Mouse (Mus musculus) c-Kit-positive CD71-positive TER-119-negative erythroid progenitor cells, embryonic 14.5 days (primary cell): ENCODE results near the gene Slc7a1.
A peak's percentile ranks its signal among the peaks of the same experiment; 100 is the strongest.

ENCODE experiments used
- DNase-seq: peaks from one replicate; pipeline ENCODE4 v3.0.0-alpha.2; 2013; ENCODE audit warnings: low read depth

Slc7a1 gene

DNA sequence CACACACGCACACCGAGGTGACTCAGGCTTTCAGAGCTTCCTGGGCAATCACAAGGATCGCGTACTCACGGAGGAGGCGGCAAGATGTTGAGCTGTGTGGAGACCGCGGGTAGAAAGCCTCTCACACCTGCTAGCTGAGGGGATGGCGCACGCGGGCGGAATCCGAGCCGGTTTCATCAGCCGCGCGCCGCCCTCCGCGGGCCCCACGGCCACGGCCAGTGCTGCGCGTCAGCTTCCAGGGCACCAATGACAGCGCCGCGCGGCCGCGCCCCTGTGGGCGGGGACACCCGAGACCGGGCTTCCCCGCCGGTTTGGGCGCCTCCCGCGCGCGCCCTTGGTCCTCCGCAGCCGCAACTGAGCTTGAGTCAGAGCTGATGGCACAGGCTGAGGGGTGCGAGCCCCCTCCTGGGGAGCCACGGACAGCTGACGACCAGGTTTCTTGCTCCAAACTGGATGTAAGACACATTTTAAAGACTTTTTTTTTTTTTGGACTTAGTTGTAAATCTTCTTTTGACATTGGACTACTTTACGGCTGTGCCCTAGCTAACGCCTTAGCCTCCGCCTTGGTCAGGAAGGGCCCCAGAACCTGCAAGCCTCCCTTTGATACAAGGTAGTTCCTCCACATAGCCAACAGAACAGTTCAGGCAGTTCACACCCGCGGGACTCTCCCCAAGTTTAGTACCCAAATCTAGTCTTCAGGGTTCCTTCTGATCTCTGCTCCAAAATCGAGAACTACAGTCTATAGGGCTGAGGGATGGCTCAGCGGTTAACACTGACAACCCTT is at the start of gene Slc7a1:
Gene Slc7a1 (minus strand): TSS at position 245 of the 784 bp plus-strand sequence.
- peak; percentile 79 for DNase-seq

GRCm38 (mm10) chr5:148444974-148445373 is 45.3 kb upstream of the Slc7a1 start:
- DNase-seq: no peak

GRCm38 (mm10) chr5:148443734-148444133 is 44.0 kb upstream of the Slc7a1 start:
- no peak for DNase-seq

DNA sequence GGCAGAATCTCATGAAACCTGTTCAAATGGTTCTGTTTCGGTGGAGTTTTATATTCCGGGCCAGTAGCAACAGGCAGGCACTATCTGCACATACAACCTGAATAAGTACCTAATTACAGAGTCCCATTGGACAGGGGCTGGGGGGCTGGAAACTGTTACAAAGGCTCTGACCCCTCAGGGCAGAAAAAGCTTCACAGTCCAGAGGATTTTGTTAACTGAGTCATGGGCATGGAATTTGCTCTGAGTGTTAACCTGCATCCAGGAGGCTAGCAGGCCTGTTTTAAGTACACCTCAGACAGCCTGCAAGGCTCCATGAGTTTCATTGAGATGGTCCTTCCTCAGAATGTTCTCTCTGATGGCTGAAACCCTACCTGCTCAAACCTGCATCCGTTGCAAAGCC is 36.0 kb upstream of the Slc7a1 start:
- DNase-seq: no peak

DNA sequence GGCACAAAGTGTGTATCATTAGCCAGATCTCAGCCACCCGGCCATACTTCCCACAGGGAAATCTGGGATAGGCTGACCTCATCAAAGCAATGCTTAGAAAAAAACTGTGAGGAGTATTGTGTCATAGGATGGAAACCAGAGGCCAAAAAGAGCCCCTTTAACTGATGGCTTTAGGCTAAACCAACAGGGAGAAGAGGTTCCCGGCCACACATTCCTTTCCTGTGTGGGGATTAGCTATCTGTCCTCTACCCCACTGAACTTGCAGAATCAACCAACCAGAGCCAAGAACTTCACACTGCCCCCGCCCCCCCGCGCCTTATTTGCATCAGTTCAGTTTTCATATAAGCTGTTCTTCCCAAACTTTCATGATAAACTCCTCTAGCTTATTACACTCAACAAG is 32.4 kb upstream of the Slc7a1 start:
- DNase-seq: no peak

GRCm38 (mm10) chr5:148428846-148429245 is 29.1 kb upstream of the Slc7a1 start:
- no peak for DNase-seq

- DNase-seq: no peak
Observed at GRCm38 (mm10) chr5:148425136-148425535, 25.4 kb upstream of the Slc7a1 start.

DNA sequence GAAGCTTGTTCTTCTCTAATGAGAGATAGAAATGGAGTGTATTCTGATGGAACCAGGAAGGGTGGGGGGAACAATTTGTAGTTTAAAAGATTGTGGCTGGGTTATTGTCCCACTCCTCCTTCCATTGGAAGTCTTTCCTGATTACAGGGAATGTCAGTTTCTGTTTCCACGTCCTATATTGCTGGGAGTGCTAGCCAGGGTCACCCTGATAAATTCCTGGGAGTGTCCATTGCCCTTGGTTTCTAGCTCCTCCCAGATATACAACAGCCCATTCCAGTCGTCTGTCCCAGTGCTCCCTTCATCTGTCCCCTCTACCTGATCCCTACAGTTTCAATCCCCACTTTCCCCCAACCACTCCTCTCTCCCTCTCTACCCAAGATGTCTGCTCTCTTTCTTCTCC is 21.6 kb upstream of the Slc7a1 start:
- no peak for DNase-seq

DNA sequence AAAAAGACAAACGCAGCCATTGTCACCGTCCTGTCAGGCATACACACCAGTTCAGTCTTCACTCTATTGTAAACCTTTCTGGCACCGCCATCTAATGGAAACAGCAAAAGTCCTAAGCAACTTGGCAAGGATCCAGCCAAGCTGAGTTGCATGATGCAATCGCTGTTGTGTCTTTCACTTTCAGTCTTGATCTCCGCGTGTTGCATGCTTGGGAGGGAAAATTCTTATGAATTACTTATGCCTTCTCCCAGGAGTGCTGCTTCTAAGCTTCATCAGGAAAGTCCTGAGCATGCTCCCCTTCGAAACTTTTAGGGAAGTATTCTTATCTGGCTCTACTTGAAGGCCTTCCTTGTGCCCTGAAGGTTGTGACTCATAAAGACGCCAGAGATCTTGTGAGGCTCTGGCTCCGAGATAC is 19.4 kb upstream of the Slc7a1 start:
- DNase-seq: no peak

DNA sequence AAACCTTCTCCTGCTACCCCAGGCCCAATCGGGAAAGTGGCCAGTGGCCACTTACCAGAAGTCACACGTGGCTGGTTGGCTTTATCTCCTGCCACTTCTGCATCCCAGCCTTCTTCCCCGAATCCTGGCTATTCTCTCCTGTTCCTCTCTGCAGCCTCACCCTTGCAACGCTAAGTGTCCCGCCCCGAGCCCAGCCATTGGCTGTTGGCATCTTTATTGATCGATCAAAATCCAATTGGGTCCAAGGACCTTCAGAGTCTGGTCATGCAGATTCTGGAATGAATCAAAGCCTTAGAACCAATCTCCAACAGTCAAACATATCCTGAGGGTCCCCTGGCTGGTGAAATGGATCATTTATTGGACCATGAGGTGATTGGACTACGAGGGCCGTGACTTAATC is 18.7 kb upstream of the Slc7a1 start:
- DNase-seq: no peak

- no peak for DNase-seq
Observed at GRCm38 (mm10) chr5:148417756-148418155, 18.1 kb upstream of the Slc7a1 start.

DNA sequence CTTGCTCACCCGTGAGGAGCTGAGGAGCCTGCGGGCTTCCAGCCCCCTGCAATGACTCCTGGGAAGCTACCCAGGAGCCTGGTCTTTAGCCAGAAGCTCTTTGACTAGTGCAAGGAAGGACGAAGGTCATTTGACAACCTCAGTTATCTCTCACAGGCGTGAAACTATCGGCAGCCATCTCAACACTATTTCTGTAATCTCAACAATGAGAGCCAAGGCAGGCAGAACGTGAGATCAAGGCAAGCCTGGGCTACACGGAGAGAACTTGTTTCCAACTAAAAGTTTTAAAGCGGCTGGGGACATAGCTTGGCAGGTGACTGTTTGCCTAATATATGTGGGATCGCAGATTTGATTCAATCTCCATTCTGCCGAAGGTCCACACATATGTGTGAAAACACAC is 16.8 kb upstream of the Slc7a1 start:
- DNase-seq: no peak

- no peak for DNase-seq
Observed at GRCm38 (mm10) chr5:148414233-148414632, 14.5 kb upstream of the Slc7a1 start.

- no peak for DNase-seq
Observed at GRCm38 (mm10) chr5:148412504-148412903, 12.8 kb upstream of the Slc7a1 start.

DNA sequence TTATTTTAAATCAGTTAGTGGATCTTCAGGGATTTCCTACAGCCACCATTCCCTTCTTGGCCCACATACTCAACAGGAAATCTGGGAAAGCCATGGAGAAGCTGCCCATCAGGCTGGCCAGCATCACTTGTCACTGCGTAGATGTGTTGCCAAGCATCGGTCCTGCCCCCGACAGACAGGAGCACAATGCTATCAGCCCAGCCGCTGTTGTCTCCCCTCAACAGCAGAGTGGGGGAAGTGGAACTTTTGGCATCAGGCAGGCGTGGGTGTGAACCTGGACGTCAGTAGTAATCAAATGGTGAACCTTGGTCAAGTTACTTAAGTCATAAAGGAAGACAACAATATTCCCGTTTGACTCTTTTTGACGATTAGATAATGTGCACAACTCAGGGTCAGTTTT is 9.8 kb upstream of the Slc7a1 start:
- no peak for DNase-seq

GRCm38 (mm10) chr5:148406913-148407312 is 7.2 kb upstream of the Slc7a1 start:
- DNase-seq: no peak

DNA sequence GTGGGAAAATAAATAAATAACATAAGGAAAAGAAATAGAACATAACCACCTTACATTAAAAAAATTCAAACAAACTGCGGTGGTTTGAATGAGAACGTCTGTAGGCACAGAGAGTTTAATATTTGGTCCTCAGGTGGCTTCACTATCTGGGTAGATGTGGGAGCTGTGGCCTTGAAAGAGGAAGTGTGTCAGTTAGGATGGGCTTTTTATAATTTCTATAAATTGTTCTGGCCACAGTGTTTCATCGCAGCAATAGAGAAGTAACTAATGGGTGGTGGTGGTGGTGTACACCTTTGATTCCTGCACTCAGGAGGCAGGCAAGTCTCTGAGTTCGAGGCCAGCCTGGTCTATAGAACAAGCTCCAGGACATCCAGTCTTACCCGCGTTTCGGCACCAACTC is 4.8 kb upstream of the Slc7a1 start:
- no peak for DNase-seq

DNA sequence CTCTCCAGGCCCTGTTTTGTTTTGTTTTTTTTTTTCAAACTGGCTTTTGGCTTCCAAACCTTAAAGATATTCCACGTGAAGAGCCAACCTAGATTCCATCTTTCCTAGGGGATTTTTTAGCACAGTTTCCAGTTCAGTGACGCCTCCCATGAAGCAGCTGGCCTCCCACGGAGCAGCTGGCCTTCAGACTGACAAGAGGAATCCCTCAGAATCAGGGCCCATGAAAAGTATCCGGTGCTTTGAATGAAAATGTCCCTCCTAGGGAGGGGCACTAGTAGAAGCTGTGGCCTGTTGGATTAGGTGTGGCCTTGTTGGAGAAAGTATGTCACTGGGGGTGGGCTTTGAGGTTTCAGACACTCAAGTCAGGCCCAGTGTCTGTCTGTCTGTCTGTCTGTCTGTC is 2.9 kb upstream of the Slc7a1 start:
- DNase-seq: no peak

- DNase-seq: no peak
Observed at GRCm38 (mm10) chr5:148398766-148399659, 691 bp downstream of the Slc7a1 start.

GRCm38 (mm10) chr5:148398451-148398765 is 1.3 kb downstream of the Slc7a1 start:
- no peak for DNase-seq

GRCm38 (mm10) chr5:148397911-148398310 is 1.8 kb downstream of the Slc7a1 start:
- no peak for DNase-seq

DNA sequence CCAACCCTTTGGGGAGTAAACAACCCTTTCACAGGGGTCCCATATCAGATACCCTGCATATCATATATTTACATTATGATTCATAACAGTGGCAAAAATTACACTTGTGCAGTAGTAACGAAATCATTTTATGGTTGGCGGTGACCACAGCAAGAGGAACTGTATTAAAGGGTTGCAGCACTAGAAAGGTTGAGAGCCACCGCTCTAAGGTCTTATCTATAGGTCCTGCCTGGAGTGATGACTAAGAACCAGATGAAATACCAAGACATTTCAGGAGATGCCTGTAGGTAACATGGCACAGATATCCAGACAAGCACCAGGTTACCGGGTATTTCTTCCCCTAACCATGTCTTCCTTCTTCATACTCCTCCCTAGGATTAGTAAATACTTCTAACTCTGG is 2.3 kb downstream of the Slc7a1 start:
- no peak for DNase-seq

GRCm38 (mm10) chr5:148393316-148393715 is 6.4 kb downstream of the Slc7a1 start:
- DNase-seq: no peak
